Mouse (Mus musculus) 3T3-L1 (cell line): ENCODE results near the gene 1700034J05Rik.
A peak's percentile ranks its signal among the peaks of the same experiment; 100 is the strongest.

Experiments used
- DNase-seq: peaks from one replicate; pipeline ENCODE4 v3.0.0-alpha.2; 2015; ENCODE audit warnings: low read depth, low spot score

The 1700034J05Rik gene

DNA sequence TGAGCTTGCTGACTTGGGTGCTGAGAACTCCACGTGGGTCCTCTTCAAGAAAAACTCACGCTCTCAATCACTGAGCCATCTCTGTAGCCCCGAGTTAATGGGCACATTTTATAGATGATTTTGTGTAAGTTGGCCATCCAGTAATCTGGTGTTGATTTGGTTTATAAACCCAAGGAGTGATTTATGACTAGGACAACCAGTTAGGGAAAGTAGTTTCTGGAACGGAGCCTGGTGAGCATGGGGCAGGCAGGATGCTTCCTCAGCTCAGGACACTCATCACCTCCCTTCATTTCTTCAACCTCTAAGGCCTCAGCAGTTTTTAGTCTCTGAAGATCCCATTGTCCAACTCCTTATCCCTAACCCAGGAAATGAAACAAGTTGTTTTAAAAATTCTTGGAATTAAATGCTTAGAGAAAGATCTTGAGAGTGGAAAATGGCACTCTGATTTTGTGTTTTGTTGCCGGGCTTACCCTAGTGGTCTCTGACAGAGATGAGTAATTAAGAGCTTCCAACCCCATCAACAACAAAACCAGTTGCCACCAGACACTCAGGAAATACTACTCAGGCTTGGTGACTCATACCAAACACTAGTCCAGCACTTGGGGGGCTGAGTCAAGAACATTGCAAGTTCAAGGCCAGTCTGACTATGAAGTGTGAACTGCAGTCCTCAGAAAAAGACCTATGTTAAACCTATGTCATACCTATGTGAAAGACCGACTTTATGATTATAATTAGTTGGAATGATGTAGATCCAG is 9.4 kb upstream of the 1700034J05Rik start:
- peak; percentile 74 for DNase-seq

DNA sequence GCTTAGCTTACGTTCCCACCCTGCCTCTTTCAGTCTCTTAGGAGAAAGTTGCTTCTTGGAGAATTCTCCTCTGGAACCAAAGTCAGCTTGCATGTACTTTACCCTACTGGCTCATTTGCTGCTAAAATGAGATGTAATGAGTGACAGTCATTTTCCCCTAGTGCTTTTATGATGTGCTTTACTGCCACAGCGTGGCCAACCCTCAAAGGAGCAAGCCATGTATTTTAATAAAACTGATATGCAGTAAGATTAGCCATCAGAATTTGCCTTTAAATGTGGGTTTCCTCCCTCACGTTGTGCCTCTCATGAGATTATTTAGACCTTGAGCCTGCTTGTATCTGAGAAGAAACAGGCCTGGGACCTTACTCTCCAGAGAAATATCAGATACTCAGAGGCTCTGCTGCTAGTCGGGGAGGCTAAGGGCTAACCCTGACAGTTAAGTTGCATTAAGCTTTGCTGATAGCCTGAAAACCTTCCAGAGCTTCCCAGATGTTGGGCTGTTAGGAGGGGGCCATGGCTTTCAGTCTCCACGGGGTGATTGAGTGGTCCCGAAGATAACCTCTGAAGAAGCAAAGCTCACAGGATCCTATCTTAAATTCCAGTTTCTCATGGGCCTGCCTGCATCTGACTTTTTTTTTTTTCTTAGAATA is 7.7 kb upstream of the 1700034J05Rik start:
- no peak for DNase-seq

DNA sequence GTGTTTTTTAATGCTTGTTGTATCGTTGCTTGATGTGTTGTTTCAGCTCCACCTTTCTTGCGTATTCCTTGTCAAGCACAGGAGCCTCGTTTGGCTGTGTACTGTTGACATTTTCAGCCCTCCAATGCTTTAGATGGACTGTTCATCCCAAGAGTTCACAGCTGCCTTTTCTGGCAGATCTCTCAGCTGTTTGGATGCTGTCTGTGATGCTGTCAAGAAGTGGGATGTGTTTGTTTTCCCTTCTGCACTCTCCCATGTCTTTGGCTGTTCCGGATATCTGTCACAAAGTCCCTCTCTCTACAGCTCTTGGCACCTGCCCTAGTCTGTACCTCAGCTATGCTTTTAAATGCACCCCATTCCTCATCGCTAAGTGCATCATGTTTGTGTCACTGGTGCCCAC is 6.7 kb upstream of the 1700034J05Rik start:
- DNase-seq, result no peak

DNA sequence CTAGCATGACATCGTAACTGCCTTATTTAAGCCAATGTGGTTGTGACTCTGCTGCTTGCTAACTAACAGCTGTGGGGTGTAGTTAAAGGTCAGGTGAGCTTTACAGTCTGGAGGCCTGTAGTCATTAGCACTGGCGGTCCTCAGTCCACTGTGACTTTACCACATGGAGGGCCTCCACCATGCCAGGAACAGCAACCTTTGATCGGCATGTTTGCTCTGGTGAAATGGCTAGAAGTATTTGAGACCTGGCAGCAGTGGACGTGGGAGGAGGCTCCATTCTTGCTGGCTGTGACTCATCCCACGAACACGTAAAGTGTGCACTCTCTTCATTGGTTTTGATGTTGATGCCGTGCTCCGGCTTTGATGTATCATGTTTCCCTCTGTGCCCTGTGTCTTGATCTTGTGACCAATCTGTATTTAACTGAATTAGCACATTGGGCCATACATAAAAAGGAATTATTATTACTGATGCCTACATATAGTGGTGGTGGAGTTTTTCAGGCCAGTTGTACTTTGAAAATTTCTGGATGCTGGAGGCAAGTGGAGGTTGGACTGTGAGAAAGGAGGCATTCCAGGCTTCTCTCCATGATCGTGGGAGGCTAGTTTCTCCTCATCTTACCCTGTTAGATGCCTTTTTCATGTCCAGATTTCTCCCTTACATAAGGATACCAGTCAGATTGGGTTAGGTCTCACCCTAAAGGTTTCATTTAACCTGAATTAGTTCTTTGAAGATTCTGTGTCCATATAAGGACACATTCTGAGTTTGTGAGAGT is 5.9 kb upstream of the 1700034J05Rik start:
- DNase-seq, result peak; percentile 96

- DNase-seq, result no peak
Observed at GRCm38 (mm10) chr6:146958694-146959093, 4.5 kb upstream of the 1700034J05Rik start.

DNA sequence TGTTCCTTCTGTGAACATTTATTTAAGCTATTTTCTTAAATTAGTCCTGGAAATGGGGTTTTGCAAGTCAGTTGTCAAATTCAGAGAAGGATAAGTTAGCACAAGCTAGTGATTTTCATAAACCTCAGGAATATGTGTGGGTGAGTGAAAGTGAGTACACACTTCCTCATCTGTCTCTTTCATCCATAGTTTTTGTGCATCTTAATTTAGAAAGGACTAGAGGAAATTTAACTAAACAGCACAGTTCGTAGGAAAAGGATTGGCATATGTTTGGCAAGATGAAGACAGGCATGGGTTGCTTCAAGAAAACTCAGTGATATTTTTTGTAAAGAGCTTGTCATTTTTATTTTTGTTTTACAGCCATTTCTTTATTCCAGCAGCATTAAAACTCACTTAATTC is 2.7 kb upstream of the 1700034J05Rik start:
- DNase-seq, result no peak

DNA sequence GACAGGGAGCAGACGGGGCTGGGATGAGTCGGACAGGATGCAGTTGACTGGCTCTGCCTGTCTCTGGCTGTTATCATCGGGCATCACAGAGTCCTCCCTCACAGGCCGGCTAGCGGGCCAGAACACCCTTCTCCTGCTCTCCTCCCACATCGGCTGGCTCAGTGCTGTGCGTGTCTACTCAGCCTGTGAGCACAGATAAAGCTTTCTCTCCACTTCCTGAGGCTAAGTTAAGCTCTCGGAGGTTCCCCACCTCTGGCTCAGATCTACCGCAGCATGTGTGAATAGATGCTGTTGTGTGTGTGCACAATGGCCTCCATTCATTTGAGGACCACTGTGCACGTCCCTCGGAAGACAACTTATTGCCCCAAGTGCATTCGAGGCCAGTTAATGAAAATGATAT is 1.7 kb upstream of the 1700034J05Rik start:
- DNase-seq, result peak; percentile 70

- DNase-seq, result no peak
Observed at GRCm38 (mm10) chr6:146955475-146955874, 1.3 kb upstream of the 1700034J05Rik start.

DNA sequence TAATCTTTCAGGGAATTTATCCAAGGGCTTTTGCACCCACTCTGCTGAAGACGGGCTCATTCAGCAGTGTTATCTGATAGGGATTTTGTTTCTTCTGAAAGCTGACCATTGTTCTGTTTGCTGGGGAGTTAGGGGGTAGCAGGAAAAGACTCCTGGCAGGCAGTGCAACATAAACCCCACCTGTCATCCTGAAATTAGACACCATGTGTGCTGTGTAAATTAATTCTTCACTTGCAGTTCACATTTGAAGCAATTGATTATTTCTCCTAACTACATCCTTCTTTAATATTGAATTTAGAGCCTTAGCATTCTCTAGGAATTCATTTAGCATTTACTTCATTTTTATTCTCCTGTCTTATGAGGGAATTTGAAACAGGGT is 3.8 kb downstream of the 1700034J05Rik start:
- no peak for DNase-seq

GRCm38 (mm10) chr6:146949682-146950453 is 4.4 kb downstream of the 1700034J05Rik start:
- DNase-seq, result no peak

DNA sequence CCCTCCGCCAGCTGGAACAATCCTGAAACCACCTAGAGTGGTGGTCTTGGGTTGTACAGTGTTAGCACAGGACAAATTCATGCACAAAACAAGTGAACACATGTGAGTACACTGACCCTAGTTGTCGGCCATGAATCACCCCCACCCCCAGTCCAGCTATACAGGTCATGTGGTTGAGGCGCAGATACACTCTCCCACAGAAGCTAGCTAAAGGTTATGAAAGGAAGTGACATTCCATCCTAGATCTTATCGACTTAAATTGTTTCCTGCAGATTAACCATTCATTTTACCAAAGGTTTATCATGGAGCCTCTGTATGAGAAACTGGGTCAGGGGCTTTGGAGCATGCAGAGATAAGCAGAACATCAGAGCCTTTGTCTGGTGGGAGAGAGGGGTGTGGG is 7.0 kb downstream of the 1700034J05Rik start:
- DNase-seq, result no peak

GRCm38 (mm10) chr6:146946327-146947029 is 7.7 kb downstream of the 1700034J05Rik start:
- DNase-seq, result no peak

DNA sequence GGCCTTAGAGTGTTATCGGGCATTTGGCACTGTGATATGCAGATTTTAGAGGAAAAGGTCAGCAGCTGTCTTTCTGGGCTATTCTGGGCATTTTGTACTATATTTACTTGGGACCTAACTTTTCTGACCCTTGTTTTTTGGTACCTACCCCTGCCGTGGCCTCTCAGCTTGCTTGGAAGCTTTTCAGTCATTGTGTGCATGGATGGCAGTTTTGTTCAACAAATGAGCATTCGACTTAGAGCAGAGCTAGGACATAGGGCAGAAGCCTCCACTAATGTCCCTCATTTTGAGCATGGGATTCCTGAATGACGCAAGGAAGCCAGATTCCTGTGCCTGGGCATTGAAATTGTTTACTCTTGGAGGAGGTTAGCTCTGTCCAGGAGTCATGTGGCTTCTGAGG is 9.4 kb downstream of the 1700034J05Rik start:
- peak; percentile 50 for DNase-seq

DNA sequence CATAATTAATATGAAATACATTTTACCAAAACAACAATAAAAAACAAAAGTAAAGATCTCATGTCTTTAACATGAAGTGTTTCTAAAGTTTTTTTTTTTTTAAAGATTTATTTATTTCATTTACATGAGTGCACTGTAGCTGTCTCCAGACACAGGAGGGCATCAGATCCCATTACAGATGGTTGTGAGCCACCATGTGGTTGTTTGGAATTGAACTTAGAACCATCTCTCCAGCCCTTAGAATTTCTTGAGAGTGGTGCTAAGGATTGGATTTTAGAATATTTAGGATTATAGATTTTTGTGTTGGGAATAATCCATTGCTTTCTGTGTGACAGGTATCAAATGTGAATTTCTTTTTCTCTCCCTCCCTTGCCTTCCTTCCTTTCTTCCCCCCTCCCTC is 10.2 kb downstream of the 1700034J05Rik start:
- no peak for DNase-seq

- DNase-seq, result peak; percentile 70
Observed at GRCm38 (mm10) chr6:146941505-146942275, 12.5 kb downstream of the 1700034J05Rik start.

DNA sequence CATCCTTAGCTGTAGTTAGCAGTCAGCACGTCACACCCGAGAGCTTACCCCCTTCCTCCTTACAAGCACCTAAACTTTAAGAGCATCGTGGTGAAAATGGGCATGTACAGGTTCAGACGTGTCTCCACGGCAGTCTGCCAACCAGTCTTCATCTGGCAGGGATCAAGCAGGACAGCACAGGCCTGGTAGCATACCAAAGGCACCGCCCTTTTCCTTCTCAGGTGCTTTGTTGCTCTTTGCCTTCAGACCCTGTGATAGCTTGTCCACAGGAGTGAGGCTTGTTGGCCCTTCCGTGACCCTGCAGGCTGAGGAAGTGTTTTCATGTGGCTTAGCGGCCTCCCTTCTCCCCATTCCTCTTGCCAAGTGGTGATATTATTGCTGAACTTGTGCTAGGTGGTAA is 15.2 kb downstream of the 1700034J05Rik start:
- no peak for DNase-seq

- DNase-seq, result peak; percentile 84
Observed at GRCm38 (mm10) chr6:146935957-146936356, 18.3 kb downstream of the 1700034J05Rik start.

GRCm38 (mm10) chr6:146933123-146933522 is 21.1 kb downstream of the 1700034J05Rik start:
- peak; percentile 50 for DNase-seq

GRCm38 (mm10) chr6:146929031-146929430 is 25.2 kb downstream of the 1700034J05Rik start:
- DNase-seq, result no peak

GRCm38 (mm10) chr6:146928108-146928507 is 26.1 kb downstream of the 1700034J05Rik start:
- peak; percentile 48 for DNase-seq
